Mouse (Mus musculus) liver, embryonic 14.5 days (tissue): ENCODE measurements around the gene C1ra.

Experiments
- CTCF ChIP-seq: IDR thresholded peaks from 2 replicates; pipeline ENCODE4 v1.5.1; 2016; ENCODE audit warnings: antibody characterized with exemption, low read depth, control low read depth
- EP300 ChIP-seq: IDR thresholded peaks from 2 replicates; pipeline ENCODE4 v1.6.1; 2016; ENCODE audit warnings: antibody characterized with exemption, low read depth

DNA sequence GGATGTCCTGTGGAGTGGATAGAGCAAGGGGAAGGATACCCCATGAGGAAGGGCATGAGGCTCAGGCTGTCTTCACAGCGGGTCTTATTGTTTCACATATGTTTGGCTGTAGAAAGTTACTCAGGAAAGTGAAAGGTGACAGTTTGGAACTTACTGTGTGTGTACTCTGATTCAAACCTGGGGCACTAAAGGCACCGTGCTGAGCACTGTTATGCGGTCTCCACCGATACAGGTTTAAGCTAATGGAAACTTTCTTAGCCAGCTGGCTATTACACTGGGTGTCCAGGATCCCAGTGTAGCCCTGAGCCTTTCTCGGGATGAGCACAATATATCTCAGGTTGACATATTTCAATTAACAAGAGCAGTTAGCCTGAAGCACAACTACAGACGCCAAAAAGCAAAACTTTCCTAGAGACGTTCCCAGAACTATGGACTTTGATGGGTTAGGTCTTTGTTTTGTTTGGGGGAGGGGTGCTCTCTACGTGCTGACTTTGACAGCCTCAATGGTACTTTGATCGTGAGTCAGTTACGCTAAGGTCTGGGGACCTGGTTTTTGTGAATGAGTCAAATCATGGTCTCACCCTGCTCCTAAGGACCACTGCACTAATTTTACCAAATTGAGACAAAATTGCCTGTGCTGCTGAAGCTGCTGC lies 12.2 kb upstream of the C1ra start:
- TF ChIP-seq CTCF (no peak), EP300 (no peak)
